Mouse (Mus musculus) embryo, embryonic 10 days (tissue): ENCODE results near the gene Pga5.

Source experiments
- DNase-seq: peaks from one replicate; pipeline ENCODE4 v3.0.0-alpha.2; 2015; ENCODE audit warnings: low spot score

Pga5 gene

GRCm38 (mm10) chr19:10677915-10678771, at the start of gene Pga5:
Gene Pga5 (minus strand): TSS chr19:10678071.
- DNase-seq, result peak; percentile 82

GRCm38 (mm10) chr19:10724629-10725363, 46.9 kb upstream of the Pga5 start:
- DNase-seq, result no peak

- peak; percentile 30 for DNase-seq
Observed at GRCm38 (mm10) chr19:10723649-10724048, 45.8 kb upstream of the Pga5 start.

GRCm38 (mm10) chr19:10723084-10723483, 45.2 kb upstream of the Pga5 start:
- DNase-seq, result no peak

GRCm38 (mm10) chr19:10721064-10721463, 43.2 kb upstream of the Pga5 start:
- DNase-seq, result no peak

GRCm38 (mm10) chr19:10720524-10720923, 42.7 kb upstream of the Pga5 start:
- DNase-seq, result no peak

- peak; percentile 45 for DNase-seq
Observed at GRCm38 (mm10) chr19:10719751-10720150, 41.9 kb upstream of the Pga5 start.

- no peak for DNase-seq
Observed at GRCm38 (mm10) chr19:10718251-10718775, 40.4 kb upstream of the Pga5 start.

GRCm38 (mm10) chr19:10715476-10715875, 37.6 kb upstream of the Pga5 start:
- DNase-seq, result no peak

- peak; percentile 89 for DNase-seq
Observed at GRCm38 (mm10) chr19:10714682-10715475, 37.0 kb upstream of the Pga5 start.

GRCm38 (mm10) chr19:10714168-10714567, 36.3 kb upstream of the Pga5 start:
- DNase-seq, result no peak

- DNase-seq, result no peak
Observed at GRCm38 (mm10) chr19:10713551-10713950, 35.7 kb upstream of the Pga5 start.

GRCm38 (mm10) chr19:10712646-10713045, 34.8 kb upstream of the Pga5 start:
- DNase-seq, result no peak

GRCm38 (mm10) chr19:10712194-10712593, 34.3 kb upstream of the Pga5 start:
- no peak for DNase-seq

GRCm38 (mm10) chr19:10710751-10711150, 32.9 kb upstream of the Pga5 start:
- DNase-seq, result no peak

GRCm38 (mm10) chr19:10710088-10710511, 32.2 kb upstream of the Pga5 start:
- DNase-seq, result peak; percentile 76

- DNase-seq, result peak; percentile 93
Observed at GRCm38 (mm10) chr19:10709360-10710087, 31.7 kb upstream of the Pga5 start.

GRCm38 (mm10) chr19:10708900-10709299, 31.0 kb upstream of the Pga5 start:
- no peak for DNase-seq

GRCm38 (mm10) chr19:10707881-10708280, 30.0 kb upstream of the Pga5 start:
- no peak for DNase-seq

- no peak for DNase-seq
Observed at GRCm38 (mm10) chr19:10707087-10707875, 29.4 kb upstream of the Pga5 start.

- no peak for DNase-seq
Observed at GRCm38 (mm10) chr19:10703470-10703869, 25.6 kb upstream of the Pga5 start.
